Mouse (Mus musculus) spleen, adult 2 months (tissue): ENCODE measurements around the gene Zfp473.

Experiments
- CTCF ChIP-seq: fragments of 200-500 bp; IDR thresholded peaks from 2 replicates; pipeline ENCODE4 v1.5.1; 2011; ENCODE audit warnings: mild to moderate bottlenecking, inconsistent platforms; ENCODE audit not compliant: insufficient read depth, insufficient read length, insufficient replicate concordance; ENCODE audit errors: extremely low read depth
- POLR2A ChIP-seq: fragments of 200-500 bp; IDR thresholded peaks from 2 replicates; pipeline ENCODE4 v1.6.1; 2011; ENCODE audit warnings: low read depth, low read length, inconsistent platforms

GRCm38 (mm10) chr7:44741361-44741760, 9.5 kb downstream of the Zfp473 start:
- TF ChIP-seq POLR2A (no peak), CTCF (no peak)
